Mouse (Mus musculus): ENCODE measurements around the gene Cdip1.

DNA sequence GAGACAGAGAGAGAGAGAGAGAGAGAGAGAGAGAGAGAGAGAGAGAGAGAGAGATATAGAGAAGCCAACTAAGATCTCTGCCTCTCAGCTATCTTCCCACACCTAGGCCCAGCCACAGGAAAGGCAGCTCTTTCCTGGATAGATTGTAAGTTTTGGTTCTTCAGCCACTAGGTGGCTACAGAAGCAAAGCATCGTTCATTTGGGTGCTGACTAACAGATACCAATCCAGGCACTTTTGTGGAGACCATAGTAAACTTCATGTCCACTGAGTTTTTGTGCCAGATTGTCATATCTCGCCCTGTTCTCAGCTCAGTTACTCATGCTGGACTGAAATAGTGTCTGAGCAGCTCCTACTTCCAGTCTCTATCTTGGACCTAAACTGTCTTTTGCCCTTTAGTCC is 26.8 kb downstream of the Cdip1 start:
- TF ChIP-seq CTCF (IDR thresholded peaks at IDR 0.05; ENCODE audit: low read depth, low read length), result no peak
- no peak for TF ChIP-seq POLR2A (IDR thresholded peaks at IDR 0.05; ENCODE audit: borderline replicate concordance, low read depth, low read length)
